Mouse (Mus musculus) layer of hippocampus, postnatal 36 days (tissue): Measurements from ENCODE around the gene Tent4a. TPM values are rescaled to one million over a fixed set of nuclear protein-coding genes. Genes with fewer than 3 reads are reported as not detected.

Experiments
- DNase-seq, 2 experiments: peaks; one replicate each; pipeline ENCODE4 v3.0.0; 2022
- total RNA-seq, 2 experiments: library from RNA; stranded (reverse); gene quantifications; 2 replicates each; pipeline ENCODE4 v1.2.3; 2021

The Tent4a gene
- total RNA-seq, 2 experiments from 2014 or later: 47.0 to 49.1 TPM

- peak; percentile 50 to 70 for DNase-seq
Measured at GRCm38 (mm10) chr13:69460635-69461465, 73.6 kb downstream of the Tent4a start.

- DNase-seq: peak; percentile 59 to 70
Measured at GRCm38 (mm10) chr13:69459657-69460458, 74.6 kb downstream of the Tent4a start.

- DNase-seq: no peak
Measured at GRCm38 (mm10) chr13:69458891-69459290, 75.5 kb downstream of the Tent4a start.

GRCm38 (mm10) chr13:69458461-69458860 is 76.0 kb downstream of the Tent4a start:
- DNase-seq: no peak

- no peak for DNase-seq
Measured at GRCm38 (mm10) chr13:69457105-69457504, 77.3 kb downstream of the Tent4a start.

GRCm38 (mm10) chr13:69456641-69457040 is 77.8 kb downstream of the Tent4a start:
- DNase-seq: no peak

GRCm38 (mm10) chr13:69455476-69456175 is 78.8 kb downstream of the Tent4a start:
- no peak for DNase-seq

Other genes with a start within 250 kb of the Tent4a start
- gene Nsun2, start 871 bp downstream of the Tent4a start, total RNA-seq: 10 to 100 TPM; 88.2 to 97.5 TPM
- gene Srd5a1, start 76.8 kb upstream of the Tent4a start, total RNA-seq: 10 to 100 TPM in 1 of 2 experiments, 1 to 10 TPM in 1; 8.6 to 11.8 TPM
- 100 to 1,000 TPM; 192 to 209 TPM for gene Ube2ql1, start 205.3 kb upstream of the Tent4a start, total RNA-seq